Mouse (Mus musculus) E14TG2a.4 (cell line): ENCODE results near the gene Chrnb1.

Source experiments
- H3K27me3 ChIP-seq: 2 replicates; pipeline ENCODE4 v1.6.1; 2014; ENCODE audit warnings: low read length, control low read depth; ENCODE audit not compliant: insufficient read depth
- H3K36me3 ChIP-seq: 2 replicates; pipeline ENCODE4 v1.6.1; 2014; ENCODE audit warnings: low read length, control low read depth; ENCODE audit not compliant: insufficient read depth
- H3K4me1 ChIP-seq: replicated peaks from 2 replicates; pipeline ENCODE4 v1.6.1; 2014; ENCODE audit warnings: low read depth, low read length, control low read depth
- H3K4me3 ChIP-seq: replicated peaks from 2 replicates; pipeline ENCODE4 v1.5.1; 2014; ENCODE audit warnings: mild to moderate bottlenecking, low read length
- H3K9me3 ChIP-seq: 2 replicates; pipeline ENCODE4 v1.6.1; 2014; ENCODE audit warnings: low read length, control low read depth
- CTCF ChIP-seq: conservative IDR thresholded peaks from 2 replicates; pipeline ENCODE4 v1.5.1; 2014; ENCODE audit warnings: low read length
- NANOG ChIP-seq: IDR thresholded peaks from 2 replicates; pipeline ENCODE4 v1.6.1; 2014; ENCODE audit warnings: borderline replicate concordance, low read length, mixed read lengths
- POU5F1 ChIP-seq: IDR thresholded peaks from 2 replicates; pipeline ENCODE4 v1.6.1; 2014; ENCODE audit warnings: low read length, borderline replicate concordance

Chrnb1 gene

GRCm38 (mm10) chr11:69815155-69815554 lies 19.4 kb upstream of the Chrnb1 start, which contains the start of gene Gm39566:
Gm39566 (minus strand) TSS chr11:69815298.
- Histone ChIP-seq H3K9me3 (no peaks in the 10 kb centered on the region), H3K4me1 (peaks cover 21% of the 10 kb centered on the region), H3K36me3 (no peaks in the 10 kb centered on the region), H3K4me3 (no peak within 1 kb of the TSS), H3K27me3 (peaks cover 61% of the 10 kb centered on the region)
- TF ChIP-seq POU5F1 (no peak), NANOG (no peak; the same call in 1 of the 2 replicates), CTCF (0 out of 2 replicates have a peak, but pooled peaks have one; percentile 15)

GRCm38 (mm10) chr11:69810280-69810679 lies 14.5 kb upstream of the Chrnb1 start:
- TF ChIP-seq NANOG, result no peak
- TF ChIP-seq POU5F1, result no peak
- no peak for TF ChIP-seq CTCF
- Histone ChIP-seq H3K36me3 (no peaks in the 10 kb centered on the region), H3K9me3 (no peaks in the 10 kb centered on the region), H3K4me3 (no peak overlapping the region), H3K4me1 (peaks cover 13% of the 10 kb centered on the region), H3K27me3 (peaks cover 38% of the 10 kb centered on the region)

- peaks cover 46% of the 10 kb centered on the region for H3K27me3 ChIP-seq
- no peaks in the 10 kb centered on the region for H3K9me3 ChIP-seq
- TF ChIP-seq POU5F1, result no peak
- no peak for TF ChIP-seq NANOG
- TF ChIP-seq CTCF, result no peak
- H3K36me3 ChIP-seq, result no peaks in the 10 kb centered on the region
- H3K4me1 ChIP-seq, result peaks cover 32% of the 10 kb centered on the region
- H3K4me3 ChIP-seq, result no peak overlapping the region
Measured at GRCm38 (mm10) chr11:69807641-69808040, 11.9 kb upstream of the Chrnb1 start.

GRCm38 (mm10) chr11:69806378-69806777 lies 10.6 kb upstream of the Chrnb1 start:
- no peak overlapping the region for H3K4me3 ChIP-seq
- peak; percentile 27 for TF ChIP-seq CTCF
- TF ChIP-seq POU5F1, result no peak
- no peak for TF ChIP-seq NANOG
- H3K9me3 ChIP-seq, result no peaks in the 10 kb centered on the region
- H3K4me1 ChIP-seq, result peaks cover 44% of the 10 kb centered on the region
- H3K27me3 ChIP-seq, result peaks cover 50% of the 10 kb centered on the region
- no peaks in the 10 kb centered on the region for H3K36me3 ChIP-seq

GRCm38 (mm10) chr11:69804972-69805909 lies 9.5 kb upstream of the Chrnb1 start, which contains the start of gene Tmem102:
Tmem102 (minus strand) TSS chr11:69805624.
- TF ChIP-seq CTCF, result no peak
- no peak for TF ChIP-seq POU5F1
- no peak for TF ChIP-seq NANOG
- peaks cover 55% of the 10 kb centered on the region for H3K4me1 ChIP-seq
- H3K27me3 ChIP-seq, result peaks cover 49% of the 10 kb centered on the region
- peak within 1 kb of the TSS; percentile 83 for H3K4me3 ChIP-seq
- H3K9me3 ChIP-seq, result no peaks in the 10 kb centered on the region
- no peaks in the 10 kb centered on the region for H3K36me3 ChIP-seq

GRCm38 (mm10) chr11:69804652-69804940 lies 8.9 kb upstream of the Chrnb1 start:
- peaks cover 61% of the 10 kb centered on the region for H3K4me1 ChIP-seq
- no peak for TF ChIP-seq POU5F1
- TF ChIP-seq CTCF, result no peak
- TF ChIP-seq NANOG, result no peak
- no peaks in the 10 kb centered on the region for H3K36me3 ChIP-seq
- peaks cover 54% of the 10 kb centered on the region for H3K27me3 ChIP-seq
- no peaks in the 10 kb centered on the region for H3K9me3 ChIP-seq
- H3K4me3 ChIP-seq, result peak overlapping the region; percentile 83

GRCm38 (mm10) chr11:69803786-69804651 lies 8.3 kb upstream of the Chrnb1 start:
- Histone ChIP-seq H3K27me3 (peaks cover 58% of the 10 kb centered on the region), H3K36me3 (no peaks in the 10 kb centered on the region), H3K4me1 (peaks cover 67% of the 10 kb centered on the region), H3K4me3 (peak overlapping the region; percentile 83), H3K9me3 (no peaks in the 10 kb centered on the region)
- TF ChIP-seq CTCF (no peak), NANOG (no peak), POU5F1 (no peak)

GRCm38 (mm10) chr11:69803328-69803727 lies 7.6 kb upstream of the Chrnb1 start:
- H3K36me3 ChIP-seq, result no peaks in the 10 kb centered on the region
- peaks cover 72% of the 10 kb centered on the region for H3K4me1 ChIP-seq
- H3K27me3 ChIP-seq, result peaks cover 61% of the 10 kb centered on the region
- peak overlapping the region; percentile 83 for H3K4me3 ChIP-seq
- TF ChIP-seq NANOG, result no peak
- TF ChIP-seq POU5F1, result no peak
- TF ChIP-seq CTCF, result no peak
- no peaks in the 10 kb centered on the region for H3K9me3 ChIP-seq

- peaks cover 67% of the 10 kb centered on the region for H3K27me3 ChIP-seq
Measured at GRCm38 (mm10) chr11:69802648-69803105, 6.9 kb upstream of the Chrnb1 start.

More at GRCm38 (mm10) chr11:69802648-69803105, 6.9 kb upstream of the Chrnb1 start:
- Histone ChIP-seq H3K4me3 (peak overlapping the region; percentile 83), H3K4me1 (peaks cover 72% of the 10 kb centered on the region), H3K36me3 (no peaks in the 10 kb centered on the region), H3K9me3 (no peaks in the 10 kb centered on the region)
- no peak for TF ChIP-seq POU5F1
- TF ChIP-seq CTCF, result no peak
- no peak for TF ChIP-seq NANOG
